Mouse (Mus musculus) kidney, adult 9 months (tissue): ENCODE measurements around the gene Nim1k.

Source experiments
- DNase-seq: peaks from one replicate; pipeline ENCODE4 v3.0.0; 2022

The Nim1k gene

GRCm38 (mm10) chr13:119684416-119685177 is 71.1 kb downstream of the Nim1k start:
- no peak for DNase-seq

GRCm38 (mm10) chr13:119681161-119681560 is 74.5 kb downstream of the Nim1k start:
- DNase-seq: no peak

- DNase-seq: no peak
Observed at GRCm38 (mm10) chr13:119679721-119680120, 76.0 kb downstream of the Nim1k start.

- no peak for DNase-seq
Observed at GRCm38 (mm10) chr13:119678794-119679193, 76.9 kb downstream of the Nim1k start.

GRCm38 (mm10) chr13:119661420-119661819 is 94.3 kb downstream of the Nim1k start:
- DNase-seq: peak; percentile 69
